ENCODE assay signal across 12 mouse cellular contexts in the genomic region with DNA sequence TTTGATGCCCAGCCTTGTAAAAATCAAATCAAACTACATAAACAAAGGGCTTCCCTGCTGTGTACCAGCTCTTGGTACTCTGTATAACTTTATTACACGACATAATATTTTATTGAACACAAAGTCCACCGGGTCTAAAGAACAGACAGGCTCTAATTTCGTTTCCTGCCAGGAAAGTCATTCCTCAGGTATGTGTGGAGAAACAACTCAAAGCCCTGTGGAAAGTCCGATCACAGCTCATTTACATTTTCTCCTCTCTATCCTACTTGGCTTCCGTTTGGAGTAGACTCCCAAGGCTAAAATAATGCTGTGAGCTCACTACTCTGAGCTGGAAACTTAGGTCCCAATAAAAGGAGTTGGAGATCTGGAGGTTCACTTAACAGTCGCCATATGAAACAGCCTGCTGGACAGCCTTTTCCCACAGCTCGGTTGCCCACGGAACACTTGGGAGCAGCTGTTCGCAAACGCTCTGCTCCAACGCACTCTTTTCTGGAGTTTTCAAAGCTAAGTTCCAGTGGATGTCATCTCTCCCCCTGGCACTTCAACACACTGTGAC.
DNase-seq lines count a peak whose midpoint lies in the region; ATAC-seq and TF ChIP-seq lines count a peak whose summit lies in the region.
"Had no signal": no experiment of that assay in that cellular context is flagged by ENCODE, and none has a peak within 500 bp of the region (broad histone marks: within the 10 kb centered on the region; RNA-seq: fewer than 3 reads in every experiment).

No protein-coding gene starts in this region.

- H3K36me3 ChIP-seq in myocyte (ENCODE audit: control insufficient read depth, insufficient read depth): no peaks in the 10 kb centered on the region
- peaks cover 7% of the 10 kb centered on the region; the same call in 1 of the 2 replicates for H3K36me3 ChIP-seq in midbrain, embryonic 14.5 days (ENCODE audit: control insufficient read depth, insufficient read depth, low read length)

- H3K79me2 ChIP-seq in myocyte (ENCODE audit: control insufficient read depth, insufficient read depth): no peaks in the 10 kb centered on the region

- H3K9ac ChIP-seq in midbrain, embryonic 14.5 days (replicated peaks; ENCODE audit: low read length): no peak overlapping the region
- H3K9ac ChIP-seq: liver, embryonic 14.5 days; midbrain, embryonic 15.5 days had no signal

- CTCF ChIA-PET in Patski (lab: Charles Lee): interaction anchor here (0.9 to 5.2 kb wide), 5 partner anchors 8 to 161 kb away, joined by 3 to 23 read pairs (median 5); no protein-coding TSS in a partner anchor

- no peak for TF ChIP-seq CTCF in Patski (IDR thresholded peaks at IDR 0.05)
- no peak for TF ChIP-seq CTCF in embryonic fibroblast, embryonic 13.5 days (IDR thresholded peaks at IDR 0.05; ENCODE audit: borderline replicate concordance, insufficient read depth, low read length)

- no peak overlapping the region for H3ac ChIP-seq in myocyte (ENCODE audit: control insufficient read depth, insufficient read length)

- no peak overlapping the region for H3K4me3 ChIP-seq in embryonic fibroblast, embryonic 13.5 days (ENCODE audit: insufficient read depth, low read length)
- no peak overlapping the region for H3K4me3 ChIP-seq in myocyte
- no peak overlapping the region for H3K4me3 ChIP-seq in midbrain, embryonic 14.5 days (replicated peaks; ENCODE audit: low read depth, low read length)
- H3K4me3 ChIP-seq: midbrain, embryonic 15.5 days had no signal

- in situ Hi-C loops in Patski (cut with MboI; ENCODE audit: low pct_unique_long_range_greater_than_20kb): no loop called here

- ATAC-seq in Patski: peak; percentile 24
- no peak for ATAC-seq in midbrain, embryonic 14.5 days (ENCODE audit: low FRiP score, low TSS enrichment)
- ATAC-seq: midbrain, embryonic 15.5 days had no signal

- 76% methylated on average over 11 of the region's 11 CpGs for WGBS in midbrain, embryonic 14.5 days

- peaks cover 12% of the 10 kb centered on the region for H3K4me1 ChIP-seq in embryonic fibroblast, embryonic 13.5 days (ENCODE audit: control insufficient read depth, insufficient read depth, low read length)
- H3K4me1 ChIP-seq in midbrain, embryonic 14.5 days (ENCODE audit: control insufficient read depth, insufficient read depth, low read length): no peaks in the 10 kb centered on the region
- H3K4me1 ChIP-seq: midbrain, embryonic 15.5 days had no signal

- H3K27me3 ChIP-seq in Patski (no peaks in the 10 kb centered on the region), myocyte (ENCODE audit: control insufficient read depth, insufficient read depth, insufficient read length) (no peaks in the 10 kb centered on the region)
- H3K27me3 ChIP-seq in midbrain, embryonic 14.5 days (ENCODE audit: control insufficient read depth, insufficient read depth, low read length): no peaks in the 10 kb centered on the region
- H3K27me3 ChIP-seq: midbrain, embryonic 15.5 days had no signal

- peak overlapping the region; percentile 40 for H3K4me2 ChIP-seq in myocyte (ENCODE audit: low read depth)
- H3K4me2 ChIP-seq in midbrain, embryonic 14.5 days (ENCODE audit: low read length): no peak overlapping the region
- H3K4me2 ChIP-seq: midbrain, embryonic 15.5 days had no signal

- no peaks in the 10 kb centered on the region for H3K9me3 ChIP-seq in midbrain, embryonic 14.5 days (ENCODE audit: control insufficient read depth, low read length)
- H3K9me3 ChIP-seq: midbrain, embryonic 15.5 days had no signal

- POLR2A ChIA-PET in Patski (lab: Charles Lee): interaction anchor here (1.5 kb wide), 1 partner anchor 103 kb away, joined by 4 read pairs; a partner anchor contains a TSS

- DNase-seq in layer of hippocampus, adult 18-20 months (ENCODE audit: low spot score in 2 of 2): peak; percentile 31 to 71
- DNase-seq in layer of hippocampus, adult 9-11 months: no peak
- no peak for DNase-seq in Patski (ENCODE audit: low read depth, low spot score)
- no peak for DNase-seq in urinary bladder, postnatal 10 days (ENCODE audit: low spot score)
- no peak for DNase-seq in midbrain, embryonic 14.5 days
- DNase-seq: adrenal gland, postnatal 36 days; heart, postnatal 36 days; thymus, postnatal 14 days had no signal

- peak; percentile 43 for TF ChIP-seq POLR2A in embryonic fibroblast, embryonic 13.5 days (IDR thresholded peaks at IDR 0.05; ENCODE audit: low read depth, low read length)
- no peak for TF ChIP-seq POLR2A in myocyte (IDR thresholded peaks at IDR 0.05; ENCODE audit: insufficient read length, low read depth)

- peak overlapping the region; percentile 97 for H3K27ac ChIP-seq in embryonic fibroblast, embryonic 13.5 days (ENCODE audit: insufficient read depth, low read length)
- no peak overlapping the region for H3K27ac ChIP-seq in midbrain, embryonic 14.5 days (replicated peaks; ENCODE audit: low read depth, low read length)
- H3K27ac ChIP-seq: liver, embryonic 14.5 days; midbrain, embryonic 15.5 days had no signal

TF ChIP-seq in myocyte, 11 proteins besides CTCF, POLR2A, EP300 and RAD21:
- TF ChIP-seq MYOD1 (IDR thresholded peaks at IDR 0.05; ENCODE audit: control insufficient read depth in 1 of 3, insufficient read length in 2 of 3, low read depth in 2 of 3): peak in 1 of 3 experiments; percentile 56
- TF ChIP-seq MYOG (IDR thresholded peaks at IDR 0.05; ENCODE audit: control insufficient read depth in 1 of 3, insufficient read depth in 1 of 3, insufficient read length in 2 of 3, low read depth in 2 of 3): peak in 1 of 3 experiments; percentile 42
- TF ChIP-seq TCF12 (IDR thresholded peaks at IDR 0.05; ENCODE audit: insufficient read depth, poor library complexity, severe bottlenecking): no peak
- TF ChIP-seq E2F4 (IDR thresholded peaks at IDR 0.05; ENCODE audit: insufficient read depth): no peak
- no peak for TF ChIP-seq SRF (IDR thresholded peaks at IDR 0.05; ENCODE audit: control insufficient read depth, insufficient read length, low read depth)

Comparison
In these comparisons a context has a peak if more than half of its experiments do, and no peak if none do; other contexts are left out.
1. DNase-seq: peak in layer of hippocampus, adult 18-20 months (2 of 2); none in layer of hippocampus, adult 9-11 months (single experiment), Patski (single experiment), urinary bladder, postnatal 10 days (single experiment) and midbrain, embryonic 14.5 days (single experiment).